Mouse (Mus musculus) CD8-positive naive resting alpha-beta T cell, adult 2 months (primary cell): Measurements from ENCODE around the gene Mrgpre.

ENCODE experiments used
- DNase-seq, 2 experiments: peaks; one replicate each; pipeline ENCODE4 v3.0.0; 2022; ENCODE audit warnings: low read depth in 2 of 2, low spot score in 2 of 2

Mrgpre gene

DNA sequence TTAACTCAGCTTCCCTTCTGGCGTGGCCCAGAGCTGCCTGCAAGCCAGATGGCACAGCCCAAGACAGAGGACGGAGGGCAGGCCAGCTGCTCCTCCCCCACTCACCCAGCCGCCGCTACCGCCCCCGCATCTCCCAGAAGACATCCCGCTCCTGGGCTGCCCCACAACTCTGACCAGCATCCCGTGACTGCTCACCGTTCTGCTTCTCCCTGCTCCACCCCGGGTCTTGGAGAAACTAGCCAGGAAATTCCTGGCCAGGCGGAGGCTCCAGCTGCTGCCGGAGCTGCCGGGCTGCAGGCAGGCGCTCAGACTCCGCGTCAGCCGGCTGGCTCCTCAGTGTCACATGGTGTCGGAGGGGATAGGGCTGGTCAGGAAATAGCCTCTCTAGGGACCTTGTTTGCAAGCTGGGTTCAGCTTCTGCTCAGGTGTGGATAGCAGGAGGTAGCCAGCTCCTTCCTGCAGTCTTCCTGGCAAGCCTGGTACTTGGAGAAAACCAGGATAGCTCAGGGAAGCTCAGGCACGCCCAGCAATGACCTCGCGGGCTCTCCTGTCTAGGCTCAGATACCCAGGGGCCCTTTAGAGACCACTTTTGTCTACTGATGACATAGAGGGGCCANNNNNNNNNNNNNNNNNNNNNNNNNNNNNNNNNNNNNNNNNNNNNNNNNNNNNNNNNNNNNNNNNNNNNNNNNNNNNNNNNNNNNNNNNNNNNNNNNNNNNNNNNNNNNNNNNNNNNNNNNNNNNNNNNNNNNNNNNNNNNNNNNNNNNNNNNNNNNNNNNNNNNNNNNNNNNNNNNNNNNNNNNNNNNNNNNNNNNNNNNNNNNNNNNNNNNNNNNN, at the start of gene Mrgpre:
Mrgpre (minus strand) TSS at position 505 of the 834 bp plus-strand sequence.
- peak in 1 of 2 experiments; percentile 8 for DNase-seq

DNA sequence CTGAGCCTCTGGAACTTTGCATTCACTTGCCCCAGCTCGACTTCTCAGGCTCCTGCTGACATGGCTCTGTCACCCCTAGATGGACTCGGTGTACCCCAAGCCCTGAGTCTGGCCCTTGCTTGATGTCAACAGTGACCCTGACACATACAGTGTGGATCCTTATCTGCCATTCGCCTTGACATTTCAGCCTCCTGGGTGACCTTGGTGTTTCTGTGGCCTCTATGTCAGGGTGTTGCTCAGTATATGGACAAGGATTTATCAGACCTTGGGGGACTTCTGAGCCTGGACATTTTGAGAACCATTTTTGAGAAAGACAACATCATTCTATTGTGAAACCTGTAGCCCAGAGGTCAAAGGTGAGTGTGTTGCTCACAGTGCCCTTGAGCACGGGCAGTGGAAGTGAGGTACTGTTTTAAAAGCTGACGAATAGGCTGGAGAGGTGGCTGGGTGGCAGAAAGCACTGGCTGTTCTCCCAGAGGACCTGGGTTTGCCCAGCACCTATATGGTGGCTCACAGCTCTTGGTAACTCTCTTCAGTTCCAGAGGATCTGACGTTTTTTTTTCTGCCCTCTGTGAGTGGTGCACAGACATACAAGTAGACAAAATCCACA, 49.4 kb upstream of the Mrgpre start:
- no peak for DNase-seq

DNA sequence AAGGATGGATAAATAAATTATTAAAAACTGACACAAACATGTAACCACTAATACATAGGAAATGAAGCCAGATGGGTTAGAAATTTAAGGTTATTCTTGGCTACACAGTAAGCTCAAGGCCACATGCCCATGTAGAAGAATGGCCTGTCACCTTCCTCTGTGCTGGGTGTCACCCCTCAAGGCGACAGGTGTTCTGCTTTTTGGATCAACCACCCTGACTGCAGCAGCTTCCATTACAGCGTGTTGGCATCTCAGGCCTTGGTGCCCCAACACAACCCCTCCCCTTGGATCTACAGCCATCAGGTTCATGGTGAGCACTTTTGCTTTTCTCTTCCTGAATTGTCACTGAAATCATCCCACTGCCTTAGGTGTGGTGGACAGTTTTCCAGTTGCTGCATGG, 48.3 kb upstream of the Mrgpre start:
- no peak for DNase-seq

DNA sequence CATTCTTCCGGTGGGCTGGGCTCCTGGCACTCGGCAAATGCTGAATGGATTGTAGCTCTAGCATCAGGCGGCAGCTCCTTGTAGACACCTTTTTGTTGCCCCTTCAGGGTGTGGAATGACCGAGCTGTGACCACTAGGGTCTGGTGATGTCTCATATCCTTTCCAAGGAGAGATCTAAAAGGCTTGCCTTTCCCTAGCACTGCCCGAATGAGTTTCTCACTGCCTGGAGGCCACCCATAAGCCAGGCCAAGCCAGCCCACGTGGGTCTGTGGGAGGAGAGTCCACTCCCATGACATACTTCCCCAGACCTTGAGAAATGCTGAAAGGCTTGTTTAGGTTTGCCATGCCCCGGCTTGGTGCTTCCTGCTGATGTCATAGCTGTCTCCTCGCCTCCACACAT, 47.9 kb upstream of the Mrgpre start:
- DNase-seq = no peak

DNA sequence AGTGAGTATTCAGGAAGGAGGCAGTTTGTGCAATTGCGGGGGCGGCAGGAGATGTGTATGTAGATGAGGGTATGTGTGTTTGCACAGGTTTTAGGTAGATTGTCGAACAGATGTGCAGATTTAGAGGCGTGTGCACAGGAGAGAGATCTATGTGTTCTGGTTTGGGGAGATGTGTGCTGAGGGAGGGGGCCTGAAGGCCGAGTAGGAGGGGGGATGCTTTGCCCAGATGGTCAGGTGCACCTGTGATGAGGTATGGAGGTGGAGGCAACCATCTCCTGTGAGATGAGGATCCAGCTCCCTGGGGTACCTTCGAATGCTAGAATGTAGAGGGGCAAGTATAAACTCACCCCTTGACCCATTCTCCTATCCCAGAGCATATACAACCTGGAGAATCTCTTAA, 46.1 kb upstream of the Mrgpre start:
- DNase-seq = no peak

DNA sequence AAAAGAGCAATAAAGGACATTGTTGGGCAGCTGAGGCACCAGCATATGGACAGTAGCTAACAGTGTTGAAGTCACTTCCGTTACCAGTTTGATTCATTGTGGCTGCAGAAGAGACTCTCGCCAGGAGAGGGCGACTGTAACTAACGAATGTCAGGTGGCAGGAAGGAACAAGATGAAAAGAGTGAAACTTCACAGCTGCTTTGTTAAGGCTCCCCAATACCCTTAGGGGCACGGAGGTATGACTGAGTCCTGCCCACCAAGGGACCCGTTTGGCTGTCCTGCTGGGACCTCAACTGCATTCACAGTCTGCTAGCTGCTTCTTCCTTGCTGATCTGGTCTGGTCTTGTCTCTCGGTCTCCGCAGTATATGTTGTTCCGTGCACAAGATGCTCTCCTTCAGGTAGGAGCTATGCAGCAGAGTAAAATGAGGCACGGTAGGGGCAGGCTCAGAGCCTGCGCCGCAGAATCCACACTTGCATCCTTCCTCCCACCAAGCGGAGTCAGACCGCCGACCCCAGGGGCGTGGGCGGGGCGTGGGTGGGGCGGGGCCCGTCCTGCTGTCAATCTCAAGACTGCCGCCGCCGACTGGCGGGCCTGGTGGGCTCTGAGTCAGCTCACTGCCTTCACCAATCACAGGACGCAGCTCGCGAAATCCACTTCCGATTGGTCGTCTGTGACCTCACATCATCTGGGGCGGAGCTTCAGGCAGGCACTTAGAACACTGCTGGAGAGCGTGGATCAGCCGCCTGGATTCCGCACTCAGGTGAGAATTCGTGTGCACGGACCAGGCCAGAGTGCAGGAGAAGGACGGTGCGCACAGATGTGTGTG, 45.4 kb upstream of the Mrgpre start:
- peak; percentile 88 to 92 for DNase-seq

DNA sequence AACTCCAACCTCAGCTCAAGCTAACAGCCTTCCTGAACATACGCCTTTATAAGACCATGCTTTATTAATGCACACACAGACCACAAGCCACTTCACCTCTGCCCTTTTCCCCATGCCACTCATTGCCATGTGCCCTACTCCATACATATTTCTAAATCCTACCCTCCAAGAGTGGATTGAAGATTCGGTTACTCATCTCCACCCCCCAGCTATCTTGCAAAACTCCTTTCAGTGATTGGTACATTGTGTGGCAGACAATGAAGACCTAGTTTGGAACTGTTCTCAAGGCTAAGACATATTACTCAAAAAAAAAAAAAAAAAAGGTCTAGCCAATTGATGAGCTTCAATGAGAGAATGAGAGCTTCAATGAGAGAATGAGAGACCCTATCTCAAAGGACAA, 42.7 kb upstream of the Mrgpre start:
- DNase-seq = no peak

DNA sequence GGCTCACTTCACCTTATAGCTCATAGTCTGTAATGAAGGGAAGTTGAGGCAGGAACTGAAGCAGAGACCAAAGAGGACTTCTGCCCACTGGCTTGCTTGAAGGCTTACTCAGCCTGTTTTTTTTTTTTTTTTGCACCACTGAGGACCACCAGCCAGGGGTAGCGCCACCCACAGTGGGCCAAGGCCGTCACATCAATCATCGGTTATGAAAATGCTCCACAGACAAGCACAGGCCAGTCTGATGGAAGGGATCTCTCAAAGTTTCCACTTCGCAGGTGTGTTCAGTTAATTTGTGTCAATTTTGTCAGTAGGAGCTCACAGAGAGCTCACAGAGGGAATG, 38.9 kb upstream of the Mrgpre start:
- no peak for DNase-seq

DNA sequence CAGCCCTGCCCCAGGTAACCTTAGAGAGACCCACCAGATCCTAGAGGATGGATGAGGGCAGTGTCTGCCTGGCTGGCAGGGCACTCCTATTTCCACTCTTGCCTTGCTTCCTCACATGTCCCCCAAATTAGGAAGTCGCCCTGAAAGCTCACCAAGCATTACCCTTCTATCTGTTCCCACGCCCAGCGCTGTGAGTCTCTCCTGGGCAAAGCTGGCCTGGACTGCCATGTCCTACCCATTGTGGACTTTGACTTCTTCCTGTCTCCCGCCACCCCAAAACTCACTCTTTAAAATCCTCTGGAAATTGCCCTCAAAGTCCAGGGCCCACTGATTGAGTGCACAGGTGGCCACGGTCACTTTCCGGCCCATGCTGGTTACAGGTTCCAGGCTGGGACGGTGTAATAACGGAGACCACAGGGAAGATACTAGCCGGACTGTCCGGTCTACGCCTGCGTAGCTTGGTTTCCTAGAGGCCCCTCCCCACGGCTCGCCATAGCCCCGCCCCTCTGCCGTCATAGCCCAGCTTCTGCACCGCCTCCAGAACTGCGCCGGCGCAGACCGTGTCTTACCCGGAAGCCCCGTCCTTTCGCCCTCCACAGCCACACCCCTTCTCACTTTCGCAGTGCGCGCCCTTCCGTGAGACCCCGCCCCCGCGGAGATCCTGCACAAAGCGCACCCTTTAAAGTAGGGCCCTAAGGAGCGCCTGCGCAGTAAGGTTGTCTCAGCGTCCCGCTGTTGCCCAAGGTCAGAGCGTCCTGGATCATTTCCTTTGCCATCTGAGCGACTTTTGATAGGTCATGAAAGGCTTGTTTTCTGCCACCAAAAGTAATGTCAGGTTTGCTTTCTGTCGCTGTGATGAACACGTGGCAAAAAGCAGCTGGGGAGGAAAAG, 38.3 kb upstream of the Mrgpre start, which contains the start of the genes Nadsyn1 and Dhcr7:
Nadsyn1 (minus strand) TSS at position 475 of the 891 bp plus-strand sequence.
Dhcr7 (plus strand) TSS at position 771 of the 891 bp plus-strand sequence.
- DNase-seq = peak; percentile 94 to 97

DNA sequence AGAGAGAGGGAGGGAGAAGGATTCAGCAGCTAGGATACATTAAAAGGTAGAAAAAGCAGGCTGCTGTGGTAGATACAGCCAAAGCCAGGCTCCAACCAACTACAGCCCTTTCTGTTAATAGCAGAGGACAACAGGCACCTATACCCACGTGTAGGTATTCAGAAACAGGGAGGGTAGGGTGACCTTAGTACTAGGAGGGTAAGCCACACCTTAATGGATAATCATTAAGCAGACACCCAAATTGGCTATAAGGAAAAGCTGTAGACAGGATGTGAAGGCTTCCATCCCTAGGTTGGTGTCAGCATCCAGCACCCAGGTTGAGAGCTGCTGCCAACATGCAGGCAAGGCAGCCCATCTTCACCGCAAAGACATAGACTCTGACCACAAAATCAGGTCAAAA, 36.9 kb upstream of the Mrgpre start:
- no peak for DNase-seq

DNA sequence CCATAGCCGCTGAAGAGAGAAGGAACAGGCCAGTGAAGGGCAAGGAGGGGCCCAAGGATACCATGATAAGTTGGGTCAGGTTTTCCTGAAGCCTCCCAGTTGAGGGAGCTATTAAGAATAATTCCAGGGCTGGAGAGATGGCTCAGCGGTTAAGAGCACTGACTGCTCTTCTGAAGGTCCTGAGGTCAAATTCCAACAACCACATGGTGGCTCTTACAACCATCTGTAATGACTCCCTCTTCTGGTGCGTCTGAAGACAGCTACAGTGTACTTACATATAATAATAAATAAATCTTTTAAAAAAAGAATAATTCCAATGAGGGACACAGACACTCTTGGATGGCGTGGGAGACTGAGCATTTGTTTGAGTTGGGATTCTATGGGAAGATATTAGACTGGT, 34.9 kb upstream of the Mrgpre start:
- no peak for DNase-seq

DNA sequence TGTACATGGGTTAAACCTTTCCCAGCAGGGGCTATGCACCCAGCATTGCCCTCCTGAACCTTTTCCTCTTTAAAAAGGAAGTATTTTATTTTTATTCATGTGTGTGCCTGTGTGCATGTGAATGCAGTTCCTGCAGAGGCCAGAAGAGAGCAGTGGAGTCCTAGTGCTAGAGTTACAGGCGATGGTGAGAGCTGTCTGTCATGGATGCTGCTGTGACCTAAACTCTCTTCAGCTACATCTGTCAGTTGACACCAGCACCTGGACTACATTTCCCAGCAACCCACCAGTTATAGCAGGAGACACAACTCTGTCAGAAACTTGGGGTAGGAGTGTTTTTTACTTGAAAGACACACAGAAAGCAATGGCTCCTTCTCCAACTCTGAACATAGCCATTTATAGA, 24.6 kb upstream of the Mrgpre start:
- DNase-seq = no peak

DNA sequence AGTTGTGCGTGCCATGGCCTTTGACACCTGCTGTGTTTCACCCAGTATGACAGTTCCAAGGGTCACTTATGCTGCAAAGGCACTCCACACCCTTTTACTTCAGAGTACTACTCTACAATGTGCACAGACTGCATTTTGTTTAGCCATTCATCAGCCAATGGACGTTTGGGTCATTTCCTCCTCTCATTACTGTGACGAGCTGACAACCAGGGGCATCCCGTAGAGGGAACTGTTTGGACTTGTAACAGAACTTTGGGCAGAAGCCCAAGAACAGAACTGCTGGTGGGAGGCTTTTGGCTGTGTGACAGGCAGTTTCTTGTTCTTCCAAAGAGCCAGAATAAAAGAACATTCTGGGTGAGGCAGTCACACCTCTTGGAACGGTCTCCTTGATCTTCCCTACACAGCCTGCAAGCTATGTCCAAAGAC, 20.9 kb upstream of the Mrgpre start:
- no peak for DNase-seq

DNA sequence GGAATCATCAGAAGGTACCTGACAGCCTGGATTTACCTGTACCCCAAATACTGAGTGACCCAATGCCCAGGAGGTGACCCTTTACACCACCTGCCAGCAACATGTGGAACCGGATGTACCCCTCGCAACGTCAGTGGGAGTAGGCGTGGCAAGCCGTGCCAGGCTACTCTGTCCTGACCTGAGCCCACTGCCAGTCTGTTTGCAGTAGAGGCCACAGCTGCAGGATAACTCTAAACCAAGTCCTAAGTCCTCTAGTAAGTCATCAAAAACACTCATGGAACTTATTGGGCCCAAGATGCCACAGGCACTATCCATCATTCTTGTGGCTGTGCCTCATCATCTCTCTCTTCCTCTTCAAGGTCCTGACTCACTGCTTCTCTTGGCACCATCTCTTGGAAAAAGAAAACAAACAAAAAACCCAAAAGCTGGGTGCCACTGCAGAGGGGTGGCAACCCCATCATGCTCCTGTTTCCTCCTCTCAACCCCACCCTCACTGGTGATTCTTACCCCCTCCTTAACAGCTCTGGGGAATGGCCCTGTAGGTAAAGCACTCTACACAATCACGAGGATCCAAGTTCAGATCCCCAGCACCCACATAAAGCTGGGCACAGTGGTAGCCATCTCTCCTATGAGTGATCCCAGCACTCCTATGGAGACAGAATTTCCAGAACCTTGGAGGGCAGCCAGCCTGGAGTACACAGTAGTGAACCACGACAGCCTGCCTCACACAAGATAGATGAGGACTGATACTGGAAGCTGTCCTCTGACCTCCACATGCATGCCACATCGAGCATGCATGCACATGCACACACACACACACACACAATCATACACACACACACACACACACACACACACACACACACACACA, 17.1 kb upstream of the Mrgpre start:
- no peak for DNase-seq

DNA sequence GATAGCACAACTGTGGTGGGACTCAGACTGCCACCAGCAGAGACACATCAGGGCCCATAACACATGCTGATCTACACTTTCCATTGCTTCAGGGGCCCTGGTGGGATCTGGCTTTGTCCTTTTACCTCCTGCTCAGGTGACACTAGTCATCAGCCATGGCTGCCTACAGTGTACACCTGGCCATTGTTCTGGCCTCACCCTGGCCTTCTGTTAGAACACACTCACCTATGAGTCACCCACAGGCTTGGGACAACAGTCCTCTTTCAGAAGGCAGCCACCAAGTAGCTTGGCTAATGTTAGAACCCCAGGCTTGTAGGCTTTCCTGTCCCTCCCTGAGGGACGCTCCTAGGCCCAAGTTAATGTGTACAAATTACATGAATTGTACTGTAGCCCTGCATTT, 16.5 kb upstream of the Mrgpre start:
- DNase-seq = no peak

DNA sequence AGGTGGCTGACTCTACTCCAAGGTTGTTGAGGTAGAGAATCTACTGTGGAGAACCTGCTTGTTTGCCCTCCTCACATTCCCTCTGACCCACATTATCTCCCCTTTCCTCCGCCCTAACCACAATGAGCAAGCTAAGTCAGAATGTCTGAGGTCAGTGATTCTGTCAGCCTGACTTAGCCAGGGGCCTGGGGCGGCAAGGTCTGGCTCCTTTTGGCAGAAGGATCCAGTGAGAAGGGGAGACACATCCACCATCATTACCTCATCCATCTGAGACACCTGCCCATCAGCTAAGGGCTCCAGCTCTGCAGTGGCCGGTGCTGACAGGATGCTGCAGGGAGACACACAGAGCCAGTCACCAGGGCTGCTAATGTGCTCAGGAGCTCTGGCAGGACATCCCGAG, 14.5 kb upstream of the Mrgpre start:
- no peak for DNase-seq

DNA sequence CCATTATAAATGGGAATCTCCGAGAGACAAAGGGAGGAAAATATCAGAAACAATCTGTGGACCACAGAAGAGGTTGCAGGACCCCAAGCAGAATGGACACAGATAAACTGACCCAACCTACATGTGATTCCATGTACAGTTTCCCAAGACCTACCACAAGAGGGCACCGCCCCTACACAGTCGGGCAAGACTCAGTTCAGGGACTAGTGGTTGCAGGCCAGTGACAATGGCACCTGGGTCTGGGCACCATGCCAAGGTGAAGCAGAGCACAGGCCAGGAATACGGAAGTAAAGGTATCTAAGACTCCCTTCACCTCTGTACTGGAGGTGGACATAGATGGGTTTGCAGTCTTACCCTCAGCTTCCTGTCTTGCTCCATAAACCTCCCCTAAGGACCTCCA, 8.8 kb upstream of the Mrgpre start:
- DNase-seq = no peak

DNA sequence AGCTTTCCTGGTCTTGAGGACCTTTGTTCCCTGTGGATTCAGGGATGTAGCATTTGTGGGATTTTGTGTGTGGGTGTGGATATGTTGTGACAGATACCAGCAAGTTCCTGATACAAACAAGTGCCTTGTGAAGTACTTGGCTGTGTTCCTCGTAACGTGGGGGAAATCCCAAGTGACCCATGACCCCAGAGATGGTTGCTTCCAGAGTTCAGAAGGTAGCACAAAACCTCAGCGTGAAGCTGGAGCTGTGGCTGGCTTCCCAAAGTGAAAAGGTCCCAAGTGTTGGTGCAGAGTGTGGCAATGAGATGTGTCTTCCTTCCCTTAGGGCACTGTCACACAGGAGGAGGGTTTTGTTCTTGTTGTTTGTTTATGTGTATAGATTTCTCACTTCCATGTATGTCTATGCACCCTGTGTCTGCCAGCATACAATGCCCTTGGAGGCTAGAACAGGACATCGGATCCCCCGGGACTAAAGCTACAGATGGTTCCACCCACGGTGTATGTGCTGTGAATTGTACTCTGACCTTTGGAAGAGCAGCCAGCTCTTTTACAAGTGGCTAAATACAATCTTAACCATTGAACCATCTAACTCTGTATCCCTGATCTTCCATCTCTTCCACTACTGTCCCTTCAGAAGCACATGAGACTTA, 8.2 kb upstream of the Mrgpre start:
- no peak for DNase-seq

DNA sequence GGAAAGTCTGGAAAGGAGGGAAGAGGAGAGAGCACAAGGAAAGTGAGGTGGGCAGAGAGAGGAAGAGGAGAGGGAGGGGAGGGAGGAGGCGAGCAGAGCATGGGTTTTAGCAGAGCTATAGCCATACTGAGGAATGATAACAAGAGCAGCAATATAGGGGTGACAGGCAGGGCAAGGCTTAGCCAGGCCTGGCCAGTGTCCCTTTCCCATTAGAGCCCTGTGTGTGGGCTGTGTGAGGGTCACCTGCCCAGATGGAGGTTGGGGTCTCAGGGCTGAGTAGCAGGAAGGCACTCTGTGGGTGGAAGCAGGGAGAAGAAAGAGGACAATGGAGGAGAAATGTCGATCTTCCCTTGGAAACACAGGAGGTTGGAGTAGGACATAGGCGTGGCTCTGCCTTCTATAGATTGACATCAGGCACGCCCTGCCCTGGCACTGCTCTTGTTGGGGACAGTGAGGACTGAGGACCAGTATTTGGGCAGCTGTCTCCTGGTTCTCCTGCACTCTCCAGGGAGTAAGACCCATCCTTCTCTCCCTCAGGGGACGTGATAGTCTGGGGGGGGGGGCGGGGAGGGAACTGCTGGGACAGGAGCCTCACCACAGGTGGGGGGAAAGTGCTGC, 813 bp downstream of the Mrgpre start:
- no peak for DNase-seq
